Mouse (Mus musculus): ENCODE results near the gene Itpr3. TPM values are rescaled to one million over a fixed set of nuclear protein-coding genes. Genes with fewer than 3 reads are reported as not detected.
A peak's percentile ranks its signal among the peaks of the same experiment; 100 is the strongest.

Gene Itpr3
- total and polyA plus RNA-seq, 3 experiments = 5.0 to 6.9 (median 6.7) TPM

GRCm38 (mm10) chr17:27038335-27039050 lies 18.6 kb upstream of the Itpr3 start:
- peak; percentile 85 for DNase-seq

GRCm38 (mm10) chr17:27039432-27040102 lies 17.5 kb upstream of the Itpr3 start:
- no peak for DNase-seq

DNA sequence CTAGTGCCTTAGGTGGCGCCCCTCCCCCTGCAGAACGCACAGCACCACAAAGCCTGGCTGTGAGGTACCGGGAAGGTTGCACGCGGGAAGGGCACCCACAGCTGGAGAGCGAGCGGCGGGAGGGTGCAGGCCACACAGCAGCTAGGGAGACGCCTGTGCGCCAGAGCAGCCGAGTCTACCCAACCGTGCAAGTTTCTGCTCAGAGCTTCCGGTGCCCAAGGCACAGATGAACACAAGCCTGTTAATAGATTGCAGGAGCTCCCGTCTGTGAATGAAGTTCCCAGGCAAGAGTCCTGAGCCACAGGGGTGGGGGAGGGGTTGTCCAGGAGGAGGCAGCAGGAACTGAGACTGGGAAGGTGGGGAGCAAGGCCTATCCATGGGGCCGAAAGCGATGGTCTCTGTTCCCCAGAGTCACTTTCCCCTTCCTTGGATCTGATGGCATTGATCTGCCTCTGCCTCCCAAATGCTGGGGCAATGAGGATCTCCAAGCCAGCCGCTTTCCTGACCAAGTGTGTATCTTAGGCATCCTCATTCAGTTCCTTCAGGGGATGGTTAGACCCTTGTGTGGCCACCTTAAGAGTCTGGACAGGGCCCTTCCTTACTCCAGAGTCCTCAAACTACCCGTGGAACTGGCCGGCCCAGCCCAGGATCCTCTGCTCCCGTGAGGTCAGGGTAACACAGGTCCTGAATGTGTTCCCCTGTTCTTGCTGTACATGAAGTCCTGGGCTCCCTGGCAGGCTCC lies 16.6 kb upstream of the Itpr3 start:
- DNase-seq = no peak

- DNase-seq = no peak
These were observed 15.9 kb upstream of the Itpr3 start for GRCm38 (mm10) chr17:27041046-27041786.

GRCm38 (mm10) chr17:27041787-27042055 lies 15.4 kb upstream of the Itpr3 start:
- DNase-seq = no peak

DNA sequence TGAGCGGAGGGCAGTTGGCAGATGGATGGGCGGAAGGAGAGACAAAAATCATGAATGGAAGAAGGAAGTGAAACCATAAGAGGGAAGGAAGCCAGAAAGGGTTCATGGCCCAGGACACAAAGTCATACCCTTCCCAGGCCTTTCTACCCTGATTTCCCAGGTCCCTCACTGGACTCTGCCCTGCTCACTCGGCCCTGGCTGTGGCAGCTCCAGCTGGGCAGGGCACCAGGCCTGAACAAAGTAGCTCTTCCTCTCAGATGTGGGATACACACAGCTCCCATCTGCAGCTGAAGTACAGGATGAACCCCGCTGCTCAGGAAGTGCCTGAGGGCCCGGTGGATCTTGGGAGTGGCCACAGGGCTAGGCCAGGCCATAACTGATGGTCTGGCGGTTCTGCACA lies 14.3 kb upstream of the Itpr3 start:
- no peak for DNase-seq

GRCm38 (mm10) chr17:27045164-27045563 lies 11.9 kb upstream of the Itpr3 start:
- DNase-seq = no peak

DNA sequence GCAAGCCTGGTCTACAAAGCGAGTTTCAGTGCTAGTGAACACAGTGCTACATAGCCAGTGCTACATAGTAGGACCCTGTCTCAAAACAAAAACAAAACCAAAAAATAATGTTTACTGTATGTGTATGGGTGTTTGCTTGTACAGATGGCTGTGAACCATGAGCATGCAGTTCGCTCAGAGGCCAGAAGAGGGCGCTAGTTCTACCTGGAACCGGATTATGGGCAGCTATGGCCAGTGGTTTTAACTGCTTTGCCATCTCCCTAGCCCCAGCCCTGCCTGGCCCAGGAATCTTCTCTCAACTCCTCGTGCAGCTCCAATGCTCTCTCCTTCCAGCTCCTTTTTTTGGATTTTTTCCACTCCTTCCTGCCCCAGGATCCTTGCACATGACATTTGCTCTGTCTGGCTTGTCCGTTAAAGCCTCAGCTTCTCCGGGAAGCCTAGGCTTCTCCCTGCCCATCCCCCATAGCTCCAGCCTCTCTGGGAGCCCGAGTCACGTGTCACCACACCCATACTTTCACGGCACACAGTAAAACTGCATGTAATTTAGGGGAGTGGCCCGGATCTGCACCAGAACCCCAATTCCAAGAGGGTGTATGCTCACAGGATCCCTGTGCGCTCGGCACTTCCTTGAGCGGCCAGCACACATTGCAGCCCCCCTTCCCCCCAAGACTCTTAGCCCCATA lies 9.2 kb upstream of the Itpr3 start:
- DNase-seq = no peak

- DNase-seq = no peak
These were observed 8.5 kb upstream of the Itpr3 start for GRCm38 (mm10) chr17:27048445-27049239.

GRCm38 (mm10) chr17:27050853-27051252 lies 6.3 kb upstream of the Itpr3 start:
- no peak for DNase-seq

DNA sequence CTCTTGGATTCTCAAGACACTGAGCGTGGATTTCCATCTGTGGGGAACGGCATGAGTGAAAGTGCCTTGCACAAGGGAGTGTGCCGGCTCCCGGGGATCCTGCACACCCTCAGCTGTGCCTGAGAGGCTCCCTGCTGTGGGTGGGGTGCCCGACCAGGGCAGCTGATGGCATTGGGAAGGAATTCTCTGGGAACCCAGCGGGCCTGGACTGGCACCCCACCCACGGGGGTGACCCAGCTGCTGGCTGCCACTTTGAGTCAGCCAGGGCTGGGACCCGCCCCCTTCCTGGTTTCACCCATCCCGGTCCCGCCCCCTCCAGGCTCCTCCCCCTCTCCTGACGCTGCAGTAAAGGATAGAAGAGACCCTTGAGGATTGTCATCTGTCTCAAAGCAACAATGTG lies 5.6 kb upstream of the Itpr3 start:
- peak; percentile 63 for DNase-seq

GRCm38 (mm10) chr17:27056170-27056569 lies 934 bp upstream of the Itpr3 start:
- DNase-seq = peak; percentile 83

- DNase-seq = no peak
These were observed 482 bp downstream of the Itpr3 start for GRCm38 (mm10) chr17:27057517-27058055.

DNA sequence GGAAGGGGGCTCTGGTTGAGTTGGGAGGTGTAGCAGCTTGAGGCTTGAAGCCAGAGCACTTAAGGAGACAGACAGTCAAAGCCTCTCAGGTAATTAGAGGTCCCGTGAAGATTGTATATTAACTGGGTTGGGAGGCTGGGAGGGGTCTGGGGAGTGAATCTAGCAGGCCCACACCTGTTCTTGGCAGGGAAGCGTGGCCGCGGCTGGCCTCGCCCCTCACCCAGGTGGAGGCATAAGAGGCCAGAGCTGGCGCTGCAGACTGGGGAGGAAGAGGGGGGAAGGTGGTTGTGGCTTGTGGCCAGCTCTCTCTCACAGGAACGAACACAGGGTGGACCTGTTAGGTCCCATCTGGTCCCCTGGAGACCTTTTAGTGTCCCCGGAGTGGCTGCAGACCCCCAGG lies 3.6 kb downstream of the Itpr3 start:
- DNase-seq = no peak

- DNase-seq = no peak
These were observed 4.6 kb downstream of the Itpr3 start for GRCm38 (mm10) chr17:27061727-27062126.

DNA sequence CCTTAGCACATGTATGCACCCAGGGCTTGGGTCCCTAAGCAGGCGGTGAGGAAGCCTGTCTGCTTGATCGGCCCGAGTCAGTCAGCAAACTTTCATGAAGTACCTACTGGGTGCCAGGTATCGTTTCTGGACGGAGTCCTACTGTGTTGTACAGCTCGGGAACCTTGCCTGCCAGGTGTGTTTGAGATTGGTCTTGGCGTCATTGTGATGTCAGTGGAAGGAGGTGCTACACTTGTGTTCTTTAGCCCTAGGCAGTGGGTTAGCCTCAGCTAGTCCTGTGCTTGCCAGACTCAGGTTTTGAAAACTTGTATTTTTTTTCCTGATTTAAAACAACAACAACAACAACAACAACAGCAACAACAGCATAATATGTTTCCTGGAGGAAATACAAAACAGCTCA lies 5.6 kb downstream of the Itpr3 start:
- no peak for DNase-seq

GRCm38 (mm10) chr17:27063717-27064116 lies 6.6 kb downstream of the Itpr3 start:
- DNase-seq = no peak

DNA sequence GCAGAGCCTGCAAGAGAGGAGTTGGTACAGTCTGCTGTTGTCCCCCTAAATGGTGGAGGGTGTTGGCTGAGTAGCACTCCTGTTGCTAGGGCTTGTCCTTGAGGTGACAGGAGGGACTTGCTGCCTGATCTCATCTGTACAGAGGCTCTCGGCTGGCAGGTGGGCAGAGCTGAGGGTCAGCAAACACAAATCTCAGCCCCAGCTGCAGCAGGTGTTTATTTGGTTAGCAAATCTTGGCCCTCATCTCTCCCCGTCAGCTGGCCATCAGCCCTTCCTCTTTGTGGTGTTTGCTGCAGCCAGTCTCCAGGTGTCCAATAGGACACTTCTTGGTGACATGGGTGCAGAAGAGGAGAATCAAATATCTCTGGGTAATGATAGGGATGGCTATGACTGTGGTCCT lies 7.1 kb downstream of the Itpr3 start:
- DNase-seq = no peak

DNA sequence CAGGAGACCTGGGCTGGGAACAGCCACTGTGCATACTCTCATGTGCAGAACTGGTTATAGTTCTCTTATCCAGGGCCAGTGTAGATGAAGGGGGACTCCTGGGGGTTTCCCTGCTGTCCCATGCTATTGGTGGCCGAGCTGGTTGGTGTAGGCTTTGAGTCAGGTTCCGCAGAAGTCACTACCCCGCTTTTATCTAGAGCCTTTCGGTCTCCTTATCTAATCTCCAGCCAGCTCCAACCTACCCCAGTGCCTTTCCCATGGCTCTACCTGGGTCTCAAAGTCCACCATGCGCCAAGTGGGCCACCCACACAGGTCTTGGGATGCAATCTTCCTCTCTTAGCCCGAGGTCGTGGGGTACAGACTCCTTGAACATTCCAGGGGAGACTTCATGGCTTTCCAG lies 9.0 kb downstream of the Itpr3 start:
- DNase-seq = no peak

- no peak for DNase-seq
These were observed 12.0 kb downstream of the Itpr3 start for GRCm38 (mm10) chr17:27069071-27069470.

GRCm38 (mm10) chr17:27070913-27071312 lies 13.8 kb downstream of the Itpr3 start:
- DNase-seq = no peak
